Mouse (Mus musculus) erythroblast, adult 5-6 weeks (primary cell): ENCODE results near the gene BC035044. TPM values are rescaled to one million over a fixed set of nuclear protein-coding genes. Genes with fewer than 3 reads are reported as not detected.
"Not testable (repeated sequence)": the region's sequence is repeated elsewhere in the genome, so short reads cannot be mapped to it uniquely, and the experiment has no call there.

ENCODE experiments used
- ATAC-seq: replicated peaks from 2 replicates; pipeline ENCODE4 v1.8.0; 2016; ENCODE audit warnings: moderate number of reproducible peaks, mild to moderate bottlenecking, moderate TSS enrichment, inconsistent platforms; ENCODE audit not compliant: poor library complexity, low FRiP score, severe bottlenecking
- total RNA-seq, 2 experiments: library from RNA; stranded (forward) in 1 of 2; stranded (reverse) in 1 of 2; fragments of 150-400 nt in 1 of 2; fragments of 200-764, 138-1000 nt in 1 of 2; gene quantifications; 2 replicates each; pipeline versions ENCODE4 v1.2.3 to v1.2.4; 2015 to 2017; ENCODE audit warnings: low replicate concordance in 2 of 2

Gene BC035044
- total RNA-seq (2015; ENCODE audit: low replicate concordance) (11.3 and 24.5 TPM in 2 replicates), total RNA-seq (2017; ENCODE audit: low replicate concordance) (14.5 and 19.4 TPM in 2 replicates)

- ATAC-seq, result no peak
Observed at GRCm38 (mm10) chr6:128890948-128891355, at the start of gene BC035044. Gene BC035044, minus strand, starts transcription at chr6:128891126.

DNA sequence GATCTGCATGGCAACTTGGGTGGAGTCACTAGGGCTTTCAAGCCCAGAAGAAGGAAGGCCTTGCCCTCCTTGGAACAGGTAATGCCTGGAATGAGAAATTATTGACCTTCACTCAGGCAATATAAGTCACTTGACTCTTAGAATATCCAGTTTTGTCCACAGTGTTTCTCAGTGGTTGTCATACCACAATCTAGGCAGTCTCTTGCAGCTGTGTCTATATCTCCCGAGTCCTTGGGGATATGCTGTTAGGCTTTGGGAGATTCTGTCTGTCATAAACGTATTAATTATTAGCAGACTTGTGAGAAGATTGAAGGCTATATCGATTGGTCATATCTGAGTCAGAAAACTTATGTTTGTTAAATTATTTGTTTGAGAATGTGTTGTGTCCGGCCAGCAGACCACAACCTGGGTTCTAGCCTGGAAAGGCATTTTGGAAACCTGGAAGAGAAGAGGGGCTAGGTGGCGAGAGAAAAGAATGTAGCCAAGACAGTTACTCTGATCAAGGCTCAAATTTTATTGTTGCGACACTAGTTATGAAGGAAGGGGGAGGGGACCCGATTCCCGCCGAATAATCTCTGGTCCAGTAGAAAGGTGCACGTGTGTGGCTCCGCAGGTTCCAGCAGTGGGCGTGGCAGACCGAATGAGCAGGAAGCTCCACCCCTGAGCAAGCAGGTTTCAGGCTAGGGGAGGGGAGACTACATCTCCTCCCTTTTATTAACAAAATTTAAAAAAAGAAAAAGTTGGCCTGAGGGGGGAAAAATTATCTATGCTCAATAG, 45.2 kb upstream of the BC035044 start:
- ATAC-seq, result not testable (repeated sequence)

- not testable (repeated sequence) for ATAC-seq
Observed at GRCm38 (mm10) chr6:128934081-128934480, 43.2 kb upstream of the BC035044 start, which contains the start of gene Clec2g. Gene Clec2g, plus strand, starts transcription at chr6:128934381.

DNA sequence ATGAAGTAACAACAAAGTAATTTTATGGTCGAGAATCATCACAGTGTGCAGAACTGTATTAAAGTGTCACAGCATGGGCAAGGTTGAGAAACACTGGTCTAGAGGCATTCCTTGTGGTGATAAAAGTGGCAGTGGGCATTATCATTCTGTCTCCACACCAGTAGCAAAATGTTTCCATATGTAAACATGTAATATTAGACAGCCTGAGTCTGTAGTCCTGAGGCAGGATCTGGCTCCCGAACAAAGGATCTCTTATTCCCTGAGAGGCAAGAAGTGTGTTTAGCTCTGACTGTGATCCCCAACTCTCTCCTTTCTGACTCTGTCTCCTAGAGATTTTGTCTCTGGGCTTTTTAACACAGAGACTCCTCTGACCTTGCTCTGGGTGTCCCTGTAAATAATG, 42.1 kb upstream of the BC035044 start:
- no peak for ATAC-seq

DNA sequence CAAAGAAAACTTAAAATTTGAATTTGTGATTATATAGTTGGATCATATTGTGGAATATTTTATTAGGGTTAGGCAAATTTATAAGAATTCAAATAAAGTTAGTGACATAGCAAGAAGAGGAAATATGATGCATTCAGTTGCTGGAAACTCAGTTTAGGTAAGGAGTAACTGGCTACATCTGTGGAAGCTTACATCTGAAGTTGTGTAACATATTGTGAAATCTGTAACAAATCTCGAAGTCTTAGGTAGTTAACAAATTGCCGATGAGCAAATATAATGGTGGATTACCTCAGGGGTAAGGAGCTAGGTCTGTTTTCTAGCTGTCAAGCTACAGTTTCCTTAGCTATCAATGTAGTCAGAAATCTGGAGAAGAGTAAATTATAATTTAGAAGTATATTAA, 26.4 kb upstream of the BC035044 start:
- ATAC-seq, result no peak

DNA sequence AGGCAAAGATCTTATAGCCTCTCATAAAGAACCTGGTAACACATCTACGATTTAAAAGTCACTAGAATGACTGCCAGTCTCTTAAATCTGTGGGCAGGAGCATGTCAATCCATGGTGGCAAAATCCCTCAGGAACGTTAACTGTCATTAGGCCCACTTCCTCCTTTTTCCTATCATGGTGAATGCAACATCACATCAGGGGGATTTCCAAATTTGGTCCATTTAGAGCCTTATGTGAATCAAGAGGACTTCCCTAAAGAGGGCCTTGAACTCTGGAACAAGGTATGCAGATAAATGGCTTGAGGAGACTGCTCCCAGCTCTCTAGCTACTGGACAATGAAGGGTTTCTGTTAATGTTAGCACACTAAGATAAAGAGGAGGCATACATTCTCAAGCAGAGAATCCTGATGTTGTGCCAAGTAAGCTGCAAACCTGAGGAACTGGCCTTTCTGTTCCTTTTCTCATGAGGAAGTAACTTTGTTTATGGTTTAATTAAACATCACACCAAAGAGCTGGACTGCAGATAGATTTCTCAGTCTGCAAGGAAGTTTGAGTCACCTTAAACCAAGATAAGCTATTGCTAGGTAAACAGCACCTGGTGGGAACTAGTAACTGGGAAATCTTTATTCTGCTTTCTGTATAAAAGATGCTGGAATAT, 22.8 kb upstream of the BC035044 start:
- no peak for ATAC-seq

GRCm38 (mm10) chr6:128900796-128901552, 10.0 kb upstream of the BC035044 start:
- ATAC-seq, result not testable (repeated sequence)

DNA sequence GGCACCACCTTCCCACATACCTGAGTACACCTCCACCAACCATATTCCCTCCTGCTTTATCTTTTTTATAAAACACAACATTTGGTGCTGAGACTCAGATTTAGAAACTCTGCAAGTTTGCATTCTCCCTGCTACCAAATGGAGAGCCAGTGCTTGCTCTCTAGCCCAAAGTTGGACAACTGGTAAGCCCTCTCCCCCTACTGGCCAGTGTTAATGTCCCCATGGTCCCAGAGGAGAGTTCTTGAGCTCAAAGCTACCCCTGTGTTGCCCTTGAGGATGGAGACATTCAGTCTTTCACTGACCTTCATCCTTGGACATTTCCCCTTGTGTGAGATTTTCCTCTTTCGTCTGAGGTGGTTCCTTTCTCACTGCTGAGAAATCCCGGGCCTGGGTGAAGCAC, 9.1 kb upstream of the BC035044 start:
- no peak for ATAC-seq

DNA sequence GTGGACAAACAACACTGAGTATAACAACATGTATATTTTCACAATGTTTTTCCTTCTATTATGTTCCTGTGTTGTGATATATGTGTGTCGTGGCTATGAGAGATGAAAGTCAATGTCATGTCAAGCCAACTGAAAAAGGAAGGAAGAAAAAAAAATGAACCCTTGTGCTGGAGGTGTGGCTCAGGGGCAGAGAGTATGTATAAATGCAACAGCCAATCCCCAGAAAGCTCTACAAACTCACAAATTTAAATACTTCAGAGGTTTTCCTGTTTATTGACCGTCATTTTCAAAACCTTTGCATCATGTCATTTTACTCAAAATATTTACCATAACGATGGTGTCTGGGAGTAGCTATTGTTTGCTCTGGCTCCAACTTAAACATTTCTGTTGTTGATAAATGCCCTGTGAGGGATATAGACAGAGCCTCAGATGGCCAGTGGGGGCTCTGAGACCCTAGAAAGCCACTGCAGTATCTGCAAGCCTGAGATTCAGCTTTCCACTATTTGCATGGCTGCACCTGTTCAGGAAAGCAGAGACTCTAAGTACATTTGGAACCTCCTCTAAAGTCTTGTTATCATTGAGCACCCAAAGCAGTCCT, 4.6 kb upstream of the BC035044 start:
- no peak for ATAC-seq

- no peak for ATAC-seq
Observed at GRCm38 (mm10) chr6:128888834-128889233, 2.1 kb downstream of the BC035044 start.

DNA sequence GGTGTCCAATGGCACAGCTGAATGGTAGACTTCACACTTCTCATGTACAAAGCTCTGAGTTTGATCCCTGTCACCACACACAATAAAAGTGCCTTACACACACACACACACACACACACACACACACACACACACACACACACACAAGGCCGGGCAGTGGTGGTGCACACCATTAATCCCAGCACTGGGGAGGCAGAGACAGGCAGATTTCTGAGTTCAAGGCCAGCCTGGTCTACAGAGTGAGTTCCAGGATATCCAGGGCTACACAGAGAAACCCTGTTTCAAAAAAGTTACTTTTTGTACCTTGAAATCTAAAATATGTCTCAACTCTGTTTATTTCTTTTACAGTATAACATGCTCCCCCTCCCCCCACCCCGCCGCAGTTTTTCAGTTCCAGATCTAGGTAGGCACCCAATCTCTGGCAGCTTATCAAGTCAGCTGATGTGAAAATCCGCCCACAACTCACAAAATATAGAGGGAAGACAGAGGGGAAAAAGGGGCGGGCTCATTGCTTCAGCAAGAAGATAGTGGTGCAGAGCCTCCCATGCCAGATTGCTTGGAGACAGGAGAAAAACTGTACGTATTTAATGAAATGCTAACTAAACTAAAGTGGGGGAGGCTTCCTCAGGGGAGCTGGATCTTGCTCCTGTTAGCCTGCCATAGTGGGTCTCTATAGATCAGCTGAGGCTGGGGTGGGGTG, 3.7 kb downstream of the BC035044 start, which contains the start of gene Clec2i:
Gene Clec2i (plus strand): TSS at position 498 of the 700 bp plus-strand sequence.
- not testable (repeated sequence) for ATAC-seq

GRCm38 (mm10) chr6:128871910-128872610, 18.9 kb downstream of the BC035044 start:
- ATAC-seq, result no peak

DNA sequence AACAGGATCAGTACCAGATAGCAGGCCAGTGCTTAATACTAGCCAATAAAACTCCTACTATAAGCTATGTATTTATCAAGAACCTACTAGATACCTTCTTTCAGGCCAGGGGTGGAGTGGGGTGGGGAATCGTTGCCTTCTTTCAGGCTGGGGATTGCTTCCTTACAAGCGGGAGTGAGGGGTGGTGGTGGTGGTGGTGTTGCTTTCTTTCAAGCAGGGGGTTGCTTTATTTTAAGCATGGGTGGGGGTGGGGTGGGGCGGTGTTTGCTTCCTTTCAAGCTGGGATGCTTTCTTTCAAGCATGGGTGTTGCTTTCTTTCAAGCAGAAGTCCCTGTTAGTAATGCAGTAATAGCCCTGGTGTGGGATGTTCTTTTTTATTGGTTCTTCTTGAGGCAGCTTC, 22.1 kb downstream of the BC035044 start:
- ATAC-seq, result no peak

DNA sequence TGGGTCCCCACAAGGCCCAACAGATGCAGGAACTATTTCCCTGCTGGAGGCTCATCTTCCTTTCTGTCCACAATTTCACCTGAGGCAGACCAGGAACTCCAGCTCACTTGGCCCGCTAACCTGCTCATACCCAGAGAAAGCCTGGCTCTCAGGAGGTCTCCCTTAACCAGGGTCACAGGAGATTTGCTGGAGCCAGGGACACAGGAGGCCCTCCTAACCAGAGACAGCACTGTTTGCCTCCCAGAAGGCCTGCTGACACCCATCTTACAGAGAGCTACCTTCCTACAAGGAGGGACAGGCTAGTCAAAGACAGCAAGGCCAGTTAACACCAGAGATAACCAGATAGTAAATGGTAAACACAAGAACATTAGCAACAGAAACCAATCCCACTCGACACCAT, 33.0 kb downstream of the BC035044 start:
- no peak for ATAC-seq

DNA sequence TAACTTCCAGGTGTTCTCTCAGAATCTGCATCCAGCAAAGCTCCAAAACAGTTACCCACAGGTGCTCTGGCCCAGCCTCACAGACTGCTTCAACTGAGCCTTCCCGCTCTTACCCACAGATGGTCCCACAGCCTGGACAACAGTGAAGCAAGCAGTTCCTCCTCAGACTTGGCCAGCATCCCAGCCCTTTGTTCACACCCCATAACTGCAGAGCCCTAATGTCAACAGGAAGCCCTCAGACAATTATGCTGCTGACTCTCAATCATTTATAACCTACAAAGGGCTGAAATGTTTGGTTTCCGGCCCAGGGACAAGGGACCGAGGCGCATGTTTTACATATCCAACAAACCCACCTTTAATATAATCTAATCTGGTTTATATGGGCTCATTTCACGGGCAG, 34.7 kb downstream of the BC035044 start:
- no peak for ATAC-seq

DNA sequence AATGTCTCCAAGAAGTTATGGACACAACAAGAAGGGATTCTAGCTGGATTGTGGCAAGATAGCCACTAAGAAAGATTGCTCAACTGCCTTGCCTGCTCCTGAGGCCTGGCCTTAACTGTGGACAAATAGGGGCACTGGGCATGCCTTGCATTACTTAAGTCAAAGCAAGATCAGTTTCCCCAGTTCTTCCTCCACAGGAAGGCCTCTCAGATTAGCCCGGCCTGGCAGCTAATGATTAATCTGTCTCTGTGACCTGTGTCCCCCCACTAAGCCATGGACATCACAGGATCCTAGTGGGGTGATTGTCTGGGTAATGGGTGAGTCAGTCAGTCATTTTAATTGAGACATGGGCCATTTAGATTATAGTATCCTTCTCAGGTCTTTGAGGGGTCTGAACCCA, 35.4 kb downstream of the BC035044 start:
- ATAC-seq, result no peak

- ATAC-seq, result no peak
Observed at GRCm38 (mm10) chr6:128854895-128855294, 36.0 kb downstream of the BC035044 start.

GRCm38 (mm10) chr6:128854024-128854820, 36.7 kb downstream of the BC035044 start:
- peak; percentile 81 for ATAC-seq
